Mouse (Mus musculus): ENCODE data around the gene Vkorc1. TPM values are rescaled to one million over a fixed set of nuclear protein-coding genes. Genes with fewer than 3 reads are reported as not detected.

The Vkorc1 gene
- total and polyA plus RNA-seq, 3 experiments: 36.2 to 66.4 TPM; not detected in 1

Other genes starting within 250 kb of the Vkorc1 start
- 54.9 and 72.4 TPM in 2 replicates for gene Bcl7c, start 186.7 kb downstream of the Vkorc1 start, total RNA-seq (2012; rRNA removed)
- gene Bcl7c, start 186.7 kb downstream of the Vkorc1 start, polyA plus RNA-seq (2012; ENCODE audit: insufficient read depth in 1 of 2, insufficient read length in 2 of 2, low read depth in 1 of 2, low replicate concordance in 2 of 2, missing spikeins in 1 of 2): 10 to 100 TPM in 1 of 2 experiments, not detected in 1; 98.4 TPM
- 1.9 and 2.8 TPM in 2 replicates for gene Ctf1, start 182.9 kb downstream of the Vkorc1 start, total RNA-seq (2012; rRNA removed)
- 1 to 10 TPM in 1 of 2 experiments, not detected in 1; 7.2 TPM for gene Ctf1, start 182.9 kb downstream of the Vkorc1 start, polyA plus RNA-seq (2012; ENCODE audit: insufficient read depth in 1 of 2, insufficient read length in 2 of 2, low read depth in 1 of 2, low replicate concordance in 2 of 2, missing spikeins in 1 of 2)
- gene Ctf2, start 163.5 kb downstream of the Vkorc1 start, total RNA-seq (2012; rRNA removed): 0.36 and 0.39 TPM in 2 replicates
- gene Ctf2, start 163.5 kb downstream of the Vkorc1 start, polyA plus RNA-seq (2012; ENCODE audit: insufficient read depth in 1 of 2, insufficient read length in 2 of 2, low read depth in 1 of 2, low replicate concordance in 2 of 2, missing spikeins in 1 of 2): 1 to 10 TPM in 1 of 2 experiments, not detected in 1; 1.0 TPM
- 37.7 and 46.7 TPM in 2 replicates for gene Fbxl19, start 151.1 kb downstream of the Vkorc1 start, total RNA-seq (2012; rRNA removed)
- 10 to 100 TPM in 1 of 2 experiments, not detected in 1; 58.3 TPM for gene Fbxl19, start 151.1 kb downstream of the Vkorc1 start, polyA plus RNA-seq (2012; ENCODE audit: insufficient read depth in 1 of 2, insufficient read length in 2 of 2, low read depth in 1 of 2, low replicate concordance in 2 of 2, missing spikeins in 1 of 2)
- gene Orai3, start 125.8 kb downstream of the Vkorc1 start, total RNA-seq (2012; rRNA removed): 31.4 and 37.5 TPM in 2 replicates
- gene Orai3, start 125.8 kb downstream of the Vkorc1 start, polyA plus RNA-seq (2012; ENCODE audit: insufficient read depth in 1 of 2, insufficient read length in 2 of 2, low read depth in 1 of 2, low replicate concordance in 2 of 2, missing spikeins in 1 of 2): 10 to 100 TPM in 1 of 2 experiments, not detected in 1; 47.2 TPM
- gene Setd1a, start 118.9 kb downstream of the Vkorc1 start, total RNA-seq (2012; rRNA removed): 9.2 and 10.3 TPM in 2 replicates
- gene Setd1a, start 118.9 kb downstream of the Vkorc1 start, polyA plus RNA-seq (2012; ENCODE audit: insufficient read depth in 1 of 2, insufficient read length in 2 of 2, low read depth in 1 of 2, low replicate concordance in 2 of 2, missing spikeins in 1 of 2): 10 to 100 TPM in 1 of 2 experiments, not detected in 1; 55.9 TPM
- gene Gm49388, start 110.0 kb downstream of the Vkorc1 start, total RNA-seq (2012; rRNA removed): 0.73 and 0.88 TPM in 2 replicates
- gene Gm49388, start 110.0 kb downstream of the Vkorc1 start, polyA plus RNA-seq (2012; ENCODE audit: insufficient read depth in 1 of 2, insufficient read length in 2 of 2, low read depth in 1 of 2, low replicate concordance in 2 of 2, missing spikeins in 1 of 2): 1 to 10 TPM in 1 of 2 experiments, not detected in 1; 1.3 TPM
- 0.59 and 1.4 TPM in 2 replicates for gene Hsd3b7, start 95.0 kb downstream of the Vkorc1 start, total RNA-seq (2012; rRNA removed)
- under 1 TPM in 1 of 2 experiments, not detected in 1; 0.75 TPM for gene Hsd3b7, start 95.0 kb downstream of the Vkorc1 start, polyA plus RNA-seq (2012; ENCODE audit: insufficient read depth in 1 of 2, insufficient read length in 2 of 2, low read depth in 1 of 2, low replicate concordance in 2 of 2, missing spikeins in 1 of 2)
- 44.4 and 47.8 TPM in 2 replicates for gene Stx4a, start 71.3 kb downstream of the Vkorc1 start, total RNA-seq (2012; rRNA removed)
- 100 to 1,000 TPM in 1 of 2 experiments, not detected in 1; 121 TPM for gene Stx4a, start 71.3 kb downstream of the Vkorc1 start, polyA plus RNA-seq (2012; ENCODE audit: insufficient read depth in 1 of 2, insufficient read length in 2 of 2, low read depth in 1 of 2, low replicate concordance in 2 of 2, missing spikeins in 1 of 2)
- 0.03 and 0.15 TPM in 2 replicates for gene Stx1b, start 71.1 kb downstream of the Vkorc1 start, total RNA-seq (2012; rRNA removed)
- under 1 TPM in 1 of 2 experiments, not detected in 1; 0.56 TPM for gene Stx1b, start 71.1 kb downstream of the Vkorc1 start, polyA plus RNA-seq (2012; ENCODE audit: insufficient read depth in 1 of 2, insufficient read length in 2 of 2, low read depth in 1 of 2, low replicate concordance in 2 of 2, missing spikeins in 1 of 2)
- 30.1 and 35.8 TPM in 2 replicates for gene Zfp646, start 19.4 kb downstream of the Vkorc1 start, total RNA-seq (2012; rRNA removed)
- 10 to 100 TPM in 1 of 2 experiments, not detected in 1; 38.2 TPM for gene Zfp646, start 19.4 kb downstream of the Vkorc1 start, polyA plus RNA-seq (2012; ENCODE audit: insufficient read depth in 1 of 2, insufficient read length in 2 of 2, low read depth in 1 of 2, low replicate concordance in 2 of 2, missing spikeins in 1 of 2)
- 7.7 and 9.1 TPM in 2 replicates for gene Zfp668, start 18.8 kb downstream of the Vkorc1 start, total RNA-seq (2012; rRNA removed)
- gene Zfp668, start 18.8 kb downstream of the Vkorc1 start, polyA plus RNA-seq (2012; ENCODE audit: insufficient read depth in 1 of 2, insufficient read length in 2 of 2, low read depth in 1 of 2, low replicate concordance in 2 of 2, missing spikeins in 1 of 2): 10 to 100 TPM in 1 of 2 experiments, not detected in 1; 15.6 TPM
- 0.10 and 0.15 TPM in 2 replicates for gene Prss53, start 4.6 kb downstream of the Vkorc1 start, total RNA-seq (2012; rRNA removed)
- gene Prss53, start 4.6 kb downstream of the Vkorc1 start, polyA plus RNA-seq (2012; ENCODE audit: insufficient read depth in 1 of 2, insufficient read length in 2 of 2, low read depth in 1 of 2, low replicate concordance in 2 of 2, missing spikeins in 1 of 2): under 1 TPM in 1 of 2 experiments, not detected in 1; 0.77 TPM
- not detected in 2 replicates for gene Gm21974, start 163 bp downstream of the Vkorc1 start, total RNA-seq (2012; rRNA removed)
- gene Gm21974, start 163 bp downstream of the Vkorc1 start, polyA plus RNA-seq (2012; ENCODE audit: insufficient read depth in 1 of 2, insufficient read length in 2 of 2, low read depth in 1 of 2, low replicate concordance in 2 of 2, missing spikeins in 1 of 2): not detected
- gene Bckdk, start 8.5 kb upstream of the Vkorc1 start, total RNA-seq (2012; rRNA removed): 32.6 and 35.0 TPM in 2 replicates
- 100 to 1,000 TPM in 1 of 2 experiments, not detected in 1; 126 TPM for gene Bckdk, start 8.5 kb upstream of the Vkorc1 start, polyA plus RNA-seq (2012; ENCODE audit: insufficient read depth in 1 of 2, insufficient read length in 2 of 2, low read depth in 1 of 2, low replicate concordance in 2 of 2, missing spikeins in 1 of 2)
- gene Kat8, start 16.9 kb upstream of the Vkorc1 start, total RNA-seq (2012; rRNA removed): 40.3 and 45.8 TPM in 2 replicates
- 10 to 100 TPM in 1 of 2 experiments, not detected in 1; 39.5 TPM for gene Kat8, start 16.9 kb upstream of the Vkorc1 start, polyA plus RNA-seq (2012; ENCODE audit: insufficient read depth in 1 of 2, insufficient read length in 2 of 2, low read depth in 1 of 2, low replicate concordance in 2 of 2, missing spikeins in 1 of 2)
- 0.12 TPM in 1 of 2 replicates, not detected in the other for gene Prss8, start 34.5 kb upstream of the Vkorc1 start, total RNA-seq (2012; rRNA removed)
- under 1 TPM in 1 of 2 experiments, not detected in 1; 0.21 TPM for gene Prss8, start 34.5 kb upstream of the Vkorc1 start, polyA plus RNA-seq (2012; ENCODE audit: insufficient read depth in 1 of 2, insufficient read length in 2 of 2, low read depth in 1 of 2, low replicate concordance in 2 of 2, missing spikeins in 1 of 2)
- gene Prss36, start 51.1 kb upstream of the Vkorc1 start, total RNA-seq (2012; rRNA removed): 1.7 and 1.9 TPM in 2 replicates
- 1 to 10 TPM in 1 of 2 experiments, not detected in 1; 5.1 TPM for gene Prss36, start 51.1 kb upstream of the Vkorc1 start, polyA plus RNA-seq (2012; ENCODE audit: insufficient read depth in 1 of 2, insufficient read length in 2 of 2, low read depth in 1 of 2, low replicate concordance in 2 of 2, missing spikeins in 1 of 2)
- gene Fus, start 71.8 kb upstream of the Vkorc1 start, total RNA-seq (2012; rRNA removed): 49.7 and 60.5 TPM in 2 replicates
- 100 to 1,000 TPM; 346 to 848 TPM for gene Fus, start 71.8 kb upstream of the Vkorc1 start, polyA plus RNA-seq (2012; ENCODE audit: insufficient read depth in 1 of 2, insufficient read length in 2 of 2, low read depth in 1 of 2, low replicate concordance in 2 of 2, missing spikeins in 1 of 2)
- 0.10 and 0.12 TPM in 2 replicates for gene Pycard, start 98.2 kb upstream of the Vkorc1 start, total RNA-seq (2012; rRNA removed)
- gene Pycard, start 98.2 kb upstream of the Vkorc1 start, polyA plus RNA-seq (2012; ENCODE audit: insufficient read depth in 1 of 2, insufficient read length in 2 of 2, low read depth in 1 of 2, low replicate concordance in 2 of 2, missing spikeins in 1 of 2): under 1 TPM in 1 of 2 experiments, not detected in 1; 0.24 TPM
- gene Trim72, start 108.3 kb upstream of the Vkorc1 start, total RNA-seq (2012; rRNA removed): 0.13 and 0.19 TPM in 2 replicates
- under 1 TPM in 1 of 2 experiments, not detected in 1; 0.14 TPM for gene Trim72, start 108.3 kb upstream of the Vkorc1 start, polyA plus RNA-seq (2012; ENCODE audit: insufficient read depth in 1 of 2, insufficient read length in 2 of 2, low read depth in 1 of 2, low replicate concordance in 2 of 2, missing spikeins in 1 of 2)
- gene Itgam, start 167.0 kb upstream of the Vkorc1 start, total RNA-seq (2012; rRNA removed): not detected in 2 replicates
- not detected for gene Itgam, start 167.0 kb upstream of the Vkorc1 start, polyA plus RNA-seq (2012; ENCODE audit: insufficient read depth in 1 of 2, insufficient read length in 2 of 2, low read depth in 1 of 2, low replicate concordance in 2 of 2, missing spikeins in 1 of 2)
- not detected in 2 replicates for gene Gm49368, start 167.1 kb upstream of the Vkorc1 start, total RNA-seq (2012; rRNA removed)
- gene Gm49368, start 167.1 kb upstream of the Vkorc1 start, polyA plus RNA-seq (2012; ENCODE audit: insufficient read depth in 1 of 2, insufficient read length in 2 of 2, low read depth in 1 of 2, low replicate concordance in 2 of 2, missing spikeins in 1 of 2): not detected
- gene Itgax, start 233.9 kb upstream of the Vkorc1 start, total RNA-seq (2012; rRNA removed): 0.08 TPM in 1 of 2 replicates, not detected in the other
- gene Itgax, start 233.9 kb upstream of the Vkorc1 start, polyA plus RNA-seq (2012; ENCODE audit: insufficient read depth in 1 of 2, insufficient read length in 2 of 2, low read depth in 1 of 2, low replicate concordance in 2 of 2, missing spikeins in 1 of 2): under 1 TPM in 1 of 2 experiments, not detected in 1; 0.01 TPM